Mouse (Mus musculus) ES-Bruce4 (cell line): ENCODE measurements around the gene Anxa4. TPM values are rescaled to one million over a fixed set of nuclear protein-coding genes. Genes with fewer than 3 reads are reported as not detected.
A peak's percentile ranks its signal among the peaks of the same experiment; 100 is the strongest.

Experiments
- H3K27ac ChIP-seq: 2 replicates; pipeline ENCODE4 v1.5.1; 2012; ENCODE audit warnings: low read length, inconsistent platforms; ENCODE audit not compliant: insufficient read depth
- H3K27me3 ChIP-seq: 2 replicates; pipeline ENCODE4 v1.6.1; 2012; ENCODE audit warnings: mild to moderate bottlenecking, low read length, inconsistent platforms; ENCODE audit not compliant: control insufficient read depth, poor library complexity, insufficient read depth, severe bottlenecking
- H3K36me3 ChIP-seq: 2 replicates; pipeline ENCODE4 v1.6.1; 2012; ENCODE audit warnings: inconsistent platforms, mild to moderate bottlenecking, low read length, moderate library complexity; ENCODE audit not compliant: control insufficient read depth, poor library complexity, insufficient read depth, severe bottlenecking
- H3K4me1 ChIP-seq: one replicate; pipeline ENCODE4 v1.8.1; 2011; ENCODE audit warnings: low read length; ENCODE audit not compliant: control insufficient read depth, insufficient read depth
- H3K4me3 ChIP-seq: 2 replicates; pipeline ENCODE4 v1.5.1; 2011; ENCODE audit warnings: low read depth, mild to moderate bottlenecking, low read length
- H3K9ac ChIP-seq: 2 replicates; pipeline ENCODE4 v1.6.1; 2012; ENCODE audit warnings: low read depth, mild to moderate bottlenecking, inconsistent platforms; ENCODE audit not compliant: poor library complexity, severe bottlenecking
- H3K9me3 ChIP-seq: replicated peaks from 2 replicates; pipeline ENCODE4 v1.6.1; 2012; ENCODE audit warnings: mild to moderate bottlenecking, low read length, inconsistent platforms; ENCODE audit not compliant: control insufficient read depth, poor library complexity, insufficient read depth, severe bottlenecking
- CTCF ChIP-seq: IDR thresholded peaks from one replicate; pipeline ENCODE4 v1.8.1; 2011; ENCODE audit warnings: low read depth, low read length
- EP300 ChIP-seq: IDR thresholded peaks from 2 replicates; pipeline ENCODE4 v1.6.1; 2011; ENCODE audit warnings: low read depth, low read length; ENCODE audit not compliant: insufficient read depth
- POLR2A ChIP-seq: IDR thresholded peaks from one replicate; pipeline ENCODE4 v1.8.1; 2011; ENCODE audit warnings: low read length; ENCODE audit not compliant: insufficient read depth
- polyA plus RNA-seq: library from polyadenylated mRNA; stranded (reverse); fragments of >200 nt; gene quantifications from 2 replicates; pipeline ENCODE4 v1.2.4, GENCODE M21; 2011; ENCODE audit warnings: low read depth; ENCODE audit not compliant: missing spikeins, insufficient read depth, insufficient read length

Gene Anxa4
- polyA plus RNA-seq, 1 experiment = 36.7 TPM

- Histone ChIP-seq H3K9me3 (no peaks in the 10 kb centered on the region), H3K9ac (no peak overlapping the region), H3K27ac (no peak overlapping the region), H3K36me3 (no peaks in the 10 kb centered on the region), H3K4me3 (no peak overlapping the region), H3K4me1 (no peaks in the 10 kb centered on the region), H3K27me3 (no peaks in the 10 kb centered on the region)
- TF ChIP-seq CTCF (peak; percentile 73), POLR2A (no peak), EP300 (no peak)
Observed at GRCm38 (mm10) chr6:86754105-86754863, 39.1 kb downstream of the Anxa4 start.

- Histone ChIP-seq H3K9me3 (no peaks in the 10 kb centered on the region), H3K27me3 (no peaks in the 10 kb centered on the region), H3K27ac (no peak overlapping the region), H3K4me1 (no peaks in the 10 kb centered on the region), H3K9ac (no peak overlapping the region), H3K36me3 (no peaks in the 10 kb centered on the region), H3K4me3 (no peak overlapping the region)
- TF ChIP-seq POLR2A = no peak
- TF ChIP-seq EP300 = no peak
- no peak for TF ChIP-seq CTCF
Observed at GRCm38 (mm10) chr6:86752843-86753485, 40.4 kb downstream of the Anxa4 start.

GRCm38 (mm10) chr6:86750961-86751360 lies 42.4 kb downstream of the Anxa4 start:
- H3K36me3 ChIP-seq = no peaks in the 10 kb centered on the region
- H3K4me1 ChIP-seq = no peaks in the 10 kb centered on the region
- no peaks in the 10 kb centered on the region for H3K27me3 ChIP-seq
- no peak overlapping the region for H3K4me3 ChIP-seq
- no peak for TF ChIP-seq CTCF
- no peak for TF ChIP-seq EP300
- TF ChIP-seq POLR2A = no peak
- H3K27ac ChIP-seq = no peak overlapping the region
- H3K9me3 ChIP-seq = no peaks in the 10 kb centered on the region
- no peak overlapping the region for H3K9ac ChIP-seq

GRCm38 (mm10) chr6:86749817-86750216 lies 43.6 kb downstream of the Anxa4 start:
- TF ChIP-seq CTCF (no peak), POLR2A (no peak), EP300 (no peak)
- Histone ChIP-seq H3K9me3 (no peaks in the 10 kb centered on the region), H3K27ac (no peak overlapping the region), H3K27me3 (no peaks in the 10 kb centered on the region), H3K36me3 (no peaks in the 10 kb centered on the region), H3K9ac (no peak overlapping the region), H3K4me1 (no peaks in the 10 kb centered on the region), H3K4me3 (no peak overlapping the region)

GRCm38 (mm10) chr6:86747171-86747570 lies 46.2 kb downstream of the Anxa4 start:
- Histone ChIP-seq H3K4me1 (no peaks in the 10 kb centered on the region), H3K27me3 (no peaks in the 10 kb centered on the region), H3K9ac (no peak overlapping the region), H3K27ac (no peak overlapping the region), H3K9me3 (no peaks in the 10 kb centered on the region), H3K36me3 (no peaks in the 10 kb centered on the region), H3K4me3 (no peak overlapping the region)
- no peak for TF ChIP-seq CTCF
- TF ChIP-seq EP300 = no peak
- TF ChIP-seq POLR2A = no peak

GRCm38 (mm10) chr6:86740652-86741051 lies 52.7 kb downstream of the Anxa4 start:
- Histone ChIP-seq H3K4me3 (no peak overlapping the region), H3K27me3 (no peaks in the 10 kb centered on the region), H3K36me3 (no peaks in the 10 kb centered on the region), H3K27ac (no peak overlapping the region; the same call in 1 of the 2 replicates), H3K9me3 (no peaks in the 10 kb centered on the region), H3K9ac (no peak overlapping the region), H3K4me1 (no peaks in the 10 kb centered on the region)
- TF ChIP-seq CTCF = no peak
- no peak for TF ChIP-seq EP300
- no peak for TF ChIP-seq POLR2A
